Mouse (Mus musculus): Measurements from ENCODE around the gene Ubqln1. TPM values are rescaled to one million over a fixed set of nuclear protein-coding genes. Genes with fewer than 3 reads are reported as not detected.
A peak's percentile ranks its signal among the peaks of the same experiment; 100 is the strongest.

The Ubqln1 gene
- polyA plus RNA-seq, 1 experiment: 147 TPM

- Histone ChIP-seq H3K4me1 (ENCODE audit: control insufficient read depth, insufficient read depth, low read length) (peaks cover 4% of the 10 kb centered on the region; the same call in 1 of the 2 replicates), H3K27ac (ENCODE audit: insufficient read depth, low read length) (no peak overlapping the region), H3K4me3 (replicated peaks; ENCODE audit: insufficient read depth, low read depth, low read length) (no peak overlapping the region), H3K27me3 (ENCODE audit: control insufficient read depth, insufficient read depth, low read length) (no peaks in the 10 kb centered on the region)
- DNase-seq: no peak
- TF ChIP-seq POLR2A (IDR thresholded peaks at IDR 0.05; ENCODE audit: borderline replicate concordance, insufficient read depth, low read length) (no peak), CTCF (IDR thresholded peaks at IDR 0.05; ENCODE audit: borderline replicate concordance, insufficient read depth, low read depth, low read length) (no peak)
- WGBS: 87% methylated on average over 2 of the region's 2 CpGs
These were observed 13.2 kb upstream of the Ubqln1 start for GRCm38 (mm10) chr13:58228624-58229023.

GRCm38 (mm10) chr13:58225694-58226093 is 10.2 kb upstream of the Ubqln1 start:
- 68% methylated on average over 8 of the region's 8 CpGs for WGBS
- Histone ChIP-seq H3K4me1 (ENCODE audit: control insufficient read depth, insufficient read depth, low read length) (no peaks in the 10 kb centered on the region), H3K27ac (ENCODE audit: insufficient read depth, low read length) (no peak overlapping the region), H3K27me3 (ENCODE audit: control insufficient read depth, insufficient read depth, low read length) (no peaks in the 10 kb centered on the region), H3K4me3 (replicated peaks; ENCODE audit: insufficient read depth, low read depth, low read length) (no peak overlapping the region)
- DNase-seq: no peak
- TF ChIP-seq CTCF (IDR thresholded peaks at IDR 0.05; ENCODE audit: borderline replicate concordance, insufficient read depth, low read depth, low read length): no peak
- no peak for TF ChIP-seq POLR2A (IDR thresholded peaks at IDR 0.05; ENCODE audit: borderline replicate concordance, insufficient read depth, low read length)

- Histone ChIP-seq H3K4me3 (replicated peaks; ENCODE audit: insufficient read depth, low read depth, low read length) (no peak overlapping the region), H3K27ac (ENCODE audit: insufficient read depth, low read length) (no peak overlapping the region), H3K27me3 (ENCODE audit: control insufficient read depth, insufficient read depth, low read length) (no peaks in the 10 kb centered on the region), H3K4me1 (ENCODE audit: control insufficient read depth, insufficient read depth, low read length) (peaks cover 5% of the 10 kb centered on the region; the same call in 1 of the 2 replicates)
- no peak for TF ChIP-seq POLR2A (IDR thresholded peaks at IDR 0.05; ENCODE audit: borderline replicate concordance, insufficient read depth, low read length)
- TF ChIP-seq CTCF (IDR thresholded peaks at IDR 0.05; ENCODE audit: borderline replicate concordance, insufficient read depth, low read depth, low read length): no peak
- no peak for DNase-seq
- 71% methylated on average over 3 of the region's 3 CpGs for WGBS
These were observed 4.8 kb upstream of the Ubqln1 start for GRCm38 (mm10) chr13:58220206-58220605.

GRCm38 (mm10) chr13:58217536-58217935 is 2.1 kb upstream of the Ubqln1 start:
- Histone ChIP-seq H3K27me3 (ENCODE audit: control insufficient read depth, insufficient read depth, low read length) (no peaks in the 10 kb centered on the region), H3K27ac (ENCODE audit: insufficient read depth, low read length) (no peak overlapping the region), H3K4me3 (replicated peaks; ENCODE audit: insufficient read depth, low read depth, low read length) (no peak overlapping the region), H3K4me1 (ENCODE audit: control insufficient read depth, insufficient read depth, low read length) (peaks cover 5% of the 10 kb centered on the region; the same call in 1 of the 2 replicates)
- no peak for DNase-seq
- WGBS: 94% methylated on average over 2 of the region's 2 CpGs
- TF ChIP-seq POLR2A (IDR thresholded peaks at IDR 0.05; ENCODE audit: borderline replicate concordance, insufficient read depth, low read length): no peak
- no peak for TF ChIP-seq CTCF (IDR thresholded peaks at IDR 0.05; ENCODE audit: borderline replicate concordance, insufficient read depth, low read depth, low read length)

GRCm38 (mm10) chr13:58216395-58216794 is 942 bp upstream of the Ubqln1 start:
- Histone ChIP-seq H3K27me3 (ENCODE audit: control insufficient read depth, insufficient read depth, low read length) (no peaks in the 10 kb centered on the region), H3K4me1 (ENCODE audit: control insufficient read depth, insufficient read depth, low read length) (peaks cover 5% of the 10 kb centered on the region; the same call in 1 of the 2 replicates), H3K4me3 (replicated peaks; ENCODE audit: insufficient read depth, low read depth, low read length) (peak overlapping the region; percentile 80), H3K27ac (ENCODE audit: insufficient read depth, low read length) (peak overlapping the region; percentile 97; the same call in 1 of the 2 replicates)
- no peak for TF ChIP-seq POLR2A (IDR thresholded peaks at IDR 0.05; ENCODE audit: borderline replicate concordance, insufficient read depth, low read length)
- no peak for TF ChIP-seq CTCF (IDR thresholded peaks at IDR 0.05; ENCODE audit: borderline replicate concordance, insufficient read depth, low read depth, low read length)
- no peak for DNase-seq
- 84% methylated on average over 9 of the region's 9 CpGs for WGBS

- no peak for TF ChIP-seq POLR2A (IDR thresholded peaks at IDR 0.05; ENCODE audit: borderline replicate concordance, insufficient read depth, low read length)
- TF ChIP-seq CTCF (IDR thresholded peaks at IDR 0.05; ENCODE audit: borderline replicate concordance, insufficient read depth, low read depth, low read length): no peak
- no peak for DNase-seq
- 0% methylated on average over 48 of the region's 48 CpGs for WGBS
These were observed 231 bp downstream of the Ubqln1 start for GRCm38 (mm10) chr13:58215253-58215591.

GRCm38 (mm10) chr13:58214346-58215252 is 854 bp downstream of the Ubqln1 start:
- peaks cover 11% of the 10 kb centered on the region for H3K4me1 ChIP-seq (ENCODE audit: control insufficient read depth, insufficient read depth, low read length)
- WGBS: 3% methylated on average over 49 of the region's 49 CpGs
- H3K27me3 ChIP-seq (ENCODE audit: control insufficient read depth, insufficient read depth, low read length): no peaks in the 10 kb centered on the region
- peak overlapping the region; percentile 80 for H3K4me3 ChIP-seq (replicated peaks; ENCODE audit: insufficient read depth, low read depth, low read length)
- no peak for DNase-seq
- peak overlapping the region; percentile 92 for H3K27ac ChIP-seq (ENCODE audit: insufficient read depth, low read length)
- TF ChIP-seq CTCF (IDR thresholded peaks at IDR 0.05; ENCODE audit: borderline replicate concordance, insufficient read depth, low read depth, low read length) (no peak), POLR2A (IDR thresholded peaks at IDR 0.05; ENCODE audit: borderline replicate concordance, insufficient read depth, low read length) (no peak)

More at GRCm38 (mm10) chr13:58215253-58215591, 231 bp downstream of the Ubqln1 start:
- peak overlapping the region; percentile 92 for H3K27ac ChIP-seq (ENCODE audit: insufficient read depth, low read length)
- H3K27me3 ChIP-seq (ENCODE audit: control insufficient read depth, insufficient read depth, low read length): no peaks in the 10 kb centered on the region
- peak overlapping the region; percentile 80 for H3K4me3 ChIP-seq (replicated peaks; ENCODE audit: insufficient read depth, low read depth, low read length)
- H3K4me1 ChIP-seq (ENCODE audit: control insufficient read depth, insufficient read depth, low read length): peaks cover 8% of the 10 kb centered on the region; the same call in 1 of the 2 replicates

- peaks cover 11% of the 10 kb centered on the region for H3K4me1 ChIP-seq (ENCODE audit: control insufficient read depth, insufficient read depth, low read length)
These were observed 1.7 kb downstream of the Ubqln1 start for GRCm38 (mm10) chr13:58213801-58214200.

More at GRCm38 (mm10) chr13:58213801-58214200, 1.7 kb downstream of the Ubqln1 start:
- WGBS: 20% methylated on average over 8 of the region's 8 CpGs
- no peak for DNase-seq
- TF ChIP-seq POLR2A (IDR thresholded peaks at IDR 0.05; ENCODE audit: borderline replicate concordance, insufficient read depth, low read length) (no peak), CTCF (IDR thresholded peaks at IDR 0.05; ENCODE audit: borderline replicate concordance, insufficient read depth, low read depth, low read length) (no peak)
- Histone ChIP-seq H3K27me3 (ENCODE audit: control insufficient read depth, insufficient read depth, low read length) (no peaks in the 10 kb centered on the region), H3K4me3 (replicated peaks; ENCODE audit: insufficient read depth, low read depth, low read length) (peak overlapping the region; percentile 54), H3K27ac (ENCODE audit: insufficient read depth, low read length) (no peak overlapping the region)
